Mouse (Mus musculus) midbrain, embryonic 12.5 days (tissue): ENCODE measurements around the gene Mcm8. TPM values are rescaled to one million over a fixed set of nuclear protein-coding genes. Genes with fewer than 3 reads are reported as not detected.

Experiments
- ATAC-seq: fragments of 200-750 bp; cut with Nextera tagmentation; 2 replicates; pipeline ENCODE4 v1.8.0; 2017; ENCODE audit warnings: low read depth, moderate TSS enrichment, moderate library complexity; ENCODE audit not compliant: low FRiP score
- H3K27ac ChIP-seq: fragments of 300-500 bp; sonication (generic); replicated peaks from 2 replicates; pipeline ENCODE4 v1.5.1; 2016; ENCODE audit warnings: mild to moderate bottlenecking
- H3K27me3 ChIP-seq: fragments of 300-500 bp; sonication (generic); 2 replicates; pipeline ENCODE4 v1.6.1; 2016; ENCODE audit warnings: mild to moderate bottlenecking
- H3K36me3 ChIP-seq: fragments of 300-500 bp; sonication (generic); 2 replicates; pipeline ENCODE4 v1.6.1; 2016
- H3K4me1 ChIP-seq: fragments of 300-500 bp; sonication (generic); 2 replicates; pipeline ENCODE4 v1.6.1; 2016
- H3K4me2 ChIP-seq: fragments of 300-500 bp; sonication (generic); replicated peaks from 2 replicates; pipeline ENCODE4 v1.6.1; 2016; ENCODE audit warnings: mild to moderate bottlenecking, moderate library complexity
- H3K4me3 ChIP-seq: fragments of 300-500 bp; sonication (generic); 2 replicates; pipeline ENCODE4 v1.5.1; 2016; ENCODE audit warnings: mild to moderate bottlenecking
- H3K9ac ChIP-seq: fragments of 300-500 bp; sonication (generic); replicated peaks from 2 replicates; pipeline ENCODE4 v1.6.1; 2016; ENCODE audit warnings: mild to moderate bottlenecking, moderate library complexity
- H3K9me3 ChIP-seq: fragments of 300-500 bp; sonication (generic); 2 replicates; pipeline ENCODE4 v1.6.1; 2016; ENCODE audit warnings: mild to moderate bottlenecking
- WGBS: fragments of 180-500 bp; shearing (Covaris S2); methylation state at CpG from one replicate; pipeline ENCODE4 v1.1.7; 2016; 5-methylcytosine and 5-hydroxymethylcytosine counted together
- polyA plus RNA-seq: library from polyadenylated mRNA; unstranded; fragments of >200 nt; fragmentation: Nextera tagmentation; extraction: Ambion mirVana; gene quantifications from 2 replicates; pipeline ENCODE4 v1.2.1, GENCODE M21; 2016

Mcm8 gene
- polyA plus RNA-seq, 1 experiment from 2014 or later = 18.9 TPM

GRCm38 (mm10) chr2:132848361-132848760, 32.4 kb downstream of the Mcm8 start:
- WGBS = 88% methylated on average over 4 of the region's 4 CpGs
- no peaks in the 10 kb centered on the region for H3K27me3 ChIP-seq
- H3K4me1 ChIP-seq = peaks cover 13% of the 10 kb centered on the region
- H3K9me3 ChIP-seq = no peaks in the 10 kb centered on the region
- no peak overlapping the region for H3K9ac ChIP-seq
- H3K4me2 ChIP-seq = peak overlapping the region; percentile 74
- H3K27ac ChIP-seq = no peak overlapping the region
- ATAC-seq = no peak
- peaks cover 23% of the 10 kb centered on the region for H3K36me3 ChIP-seq
- H3K4me3 ChIP-seq = no peak overlapping the region

GRCm38 (mm10) chr2:132849141-132849540, 33.2 kb downstream of the Mcm8 start:
- H3K36me3 ChIP-seq = peaks cover 23% of the 10 kb centered on the region
- H3K4me3 ChIP-seq = no peak overlapping the region
- H3K27ac ChIP-seq = no peak overlapping the region
- H3K4me2 ChIP-seq = no peak overlapping the region
- peaks cover 13% of the 10 kb centered on the region for H3K4me1 ChIP-seq
- H3K27me3 ChIP-seq = no peaks in the 10 kb centered on the region
- no peak overlapping the region for H3K9ac ChIP-seq
- ATAC-seq = no peak
- no peaks in the 10 kb centered on the region for H3K9me3 ChIP-seq
- WGBS = 94% methylated on average over 6 of the region's 6 CpGs

GRCm38 (mm10) chr2:132853051-132853450, 37.1 kb downstream of the Mcm8 start:
- Histone ChIP-seq H3K4me2 (no peak overlapping the region), H3K9ac (no peak overlapping the region), H3K27me3 (no peaks in the 10 kb centered on the region), H3K4me3 (no peak overlapping the region), H3K9me3 (no peaks in the 10 kb centered on the region), H3K36me3 (peaks cover 23% of the 10 kb centered on the region), H3K27ac (no peak overlapping the region), H3K4me1 (peaks cover 5% of the 10 kb centered on the region)
- ATAC-seq = no peak
- WGBS = 90% methylated on average over 1 of the region's 1 CpGs

- ATAC-seq = no peak
- no peaks in the 10 kb centered on the region for H3K27me3 ChIP-seq
- no peak overlapping the region for H3K4me3 ChIP-seq
- H3K36me3 ChIP-seq = peaks cover 9% of the 10 kb centered on the region; the same call in 1 of the 2 replicates
- no peaks in the 10 kb centered on the region for H3K4me1 ChIP-seq
- no peak overlapping the region for H3K27ac ChIP-seq
- no peak overlapping the region for H3K4me2 ChIP-seq
- WGBS = 82% methylated on average over 5 of the region's 5 CpGs
- H3K9ac ChIP-seq = no peak overlapping the region
- no peaks in the 10 kb centered on the region for H3K9me3 ChIP-seq
These were observed 40.4 kb downstream of the Mcm8 start for GRCm38 (mm10) chr2:132856333-132856732.

- no peaks in the 10 kb centered on the region for H3K4me1 ChIP-seq
- H3K4me3 ChIP-seq = no peak overlapping the region
- H3K9ac ChIP-seq = no peak overlapping the region
- no peaks in the 10 kb centered on the region for H3K27me3 ChIP-seq
- H3K27ac ChIP-seq = no peak overlapping the region
- H3K36me3 ChIP-seq = peaks cover 6% of the 10 kb centered on the region
- H3K4me2 ChIP-seq = no peak overlapping the region
- no peak for ATAC-seq
- H3K9me3 ChIP-seq = no peaks in the 10 kb centered on the region
These were observed 44.5 kb downstream of the Mcm8 start for GRCm38 (mm10) chr2:132860435-132860834.

- no peak overlapping the region for H3K4me2 ChIP-seq
- WGBS = 95% methylated on average over 2 of the region's 2 CpGs
These were observed 45.5 kb downstream of the Mcm8 start for GRCm38 (mm10) chr2:132861456-132861855.

GRCm38 (mm10) chr2:132863325-132863724, 47.4 kb downstream of the Mcm8 start:
- peaks cover 14% of the 10 kb centered on the region for H3K36me3 ChIP-seq
- H3K4me3 ChIP-seq = no peak overlapping the region
- no peaks in the 10 kb centered on the region for H3K27me3 ChIP-seq
- H3K27ac ChIP-seq = no peak overlapping the region
- no peaks in the 10 kb centered on the region for H3K4me1 ChIP-seq
- no peak overlapping the region for H3K4me2 ChIP-seq
- no peak for ATAC-seq
- 95% methylated on average over 2 of the region's 2 CpGs for WGBS
- H3K9me3 ChIP-seq = no peaks in the 10 kb centered on the region
- H3K9ac ChIP-seq = no peak overlapping the region

More at GRCm38 (mm10) chr2:132861456-132861855, 45.5 kb downstream of the Mcm8 start:
- Histone ChIP-seq H3K4me3 (no peak overlapping the region), H3K9ac (no peak overlapping the region), H3K27me3 (no peaks in the 10 kb centered on the region), H3K27ac (no peak overlapping the region), H3K4me1 (no peaks in the 10 kb centered on the region), H3K9me3 (no peaks in the 10 kb centered on the region), H3K36me3 (peaks cover 8% of the 10 kb centered on the region)
- ATAC-seq = no peak

- H3K9me3 ChIP-seq = no peaks in the 10 kb centered on the region
- 81% methylated on average over 5 of the region's 5 CpGs for WGBS
- no peak overlapping the region for H3K27ac ChIP-seq
- H3K36me3 ChIP-seq = peaks cover 14% of the 10 kb centered on the region
- H3K4me3 ChIP-seq = no peak overlapping the region
- H3K4me1 ChIP-seq = no peaks in the 10 kb centered on the region
- H3K9ac ChIP-seq = no peak overlapping the region
- no peaks in the 10 kb centered on the region for H3K27me3 ChIP-seq
- no peak for ATAC-seq
- no peak overlapping the region for H3K4me2 ChIP-seq
These were observed 51.6 kb downstream of the Mcm8 start for GRCm38 (mm10) chr2:132867521-132867920.

- Histone ChIP-seq H3K4me3 (no peak overlapping the region), H3K9me3 (no peaks in the 10 kb centered on the region), H3K27me3 (no peaks in the 10 kb centered on the region), H3K4me2 (no peak overlapping the region), H3K36me3 (peaks cover 11% of the 10 kb centered on the region), H3K4me1 (no peaks in the 10 kb centered on the region), H3K27ac (no peak overlapping the region), H3K9ac (no peak overlapping the region)
- ATAC-seq = no peak
- 92% methylated on average over 5 of the region's 5 CpGs for WGBS
These were observed 53.7 kb downstream of the Mcm8 start for GRCm38 (mm10) chr2:132869682-132870081.

GRCm38 (mm10) chr2:132870286-132870685, 54.3 kb downstream of the Mcm8 start:
- no peaks in the 10 kb centered on the region for H3K9me3 ChIP-seq

GRCm38 (mm10) chr2:132871663-132872062, 55.7 kb downstream of the Mcm8 start:
- Histone ChIP-seq H3K27ac (no peak overlapping the region), H3K36me3 (peaks cover 6% of the 10 kb centered on the region; the same call in 1 of the 2 replicates), H3K27me3 (0 out of 2 replicates have a peak, but pooled peaks cover 1% of the 10 kb centered on the region), H3K4me3 (no peak overlapping the region), H3K9me3 (no peaks in the 10 kb centered on the region), H3K9ac (no peak overlapping the region), H3K4me1 (no peaks in the 10 kb centered on the region), H3K4me2 (no peak overlapping the region)
- 70% methylated on average over 3 of the region's 3 CpGs for WGBS
- ATAC-seq = no peak

More at GRCm38 (mm10) chr2:132870286-132870685, 54.3 kb downstream of the Mcm8 start:
- no peak overlapping the region for H3K9ac ChIP-seq
- H3K36me3 ChIP-seq = peaks cover 8% of the 10 kb centered on the region
- 92% methylated on average over 4 of the region's 4 CpGs for WGBS
- no peak overlapping the region for H3K4me3 ChIP-seq
- H3K27me3 ChIP-seq = no peaks in the 10 kb centered on the region
- no peak overlapping the region for H3K4me2 ChIP-seq
- no peaks in the 10 kb centered on the region for H3K4me1 ChIP-seq
- no peak for ATAC-seq
- no peak overlapping the region for H3K27ac ChIP-seq

- 93% methylated on average over 10 of the region's 10 CpGs for WGBS
- H3K36me3 ChIP-seq = no peaks in the 10 kb centered on the region
These were observed 57.9 kb downstream of the Mcm8 start for GRCm38 (mm10) chr2:132873657-132874326.

GRCm38 (mm10) chr2:132876991-132877390, 61.0 kb downstream of the Mcm8 start:
- Histone ChIP-seq H3K9ac (no peak overlapping the region), H3K4me3 (no peak overlapping the region), H3K36me3 (no peaks in the 10 kb centered on the region), H3K4me2 (no peak overlapping the region), H3K4me1 (peaks cover 22% of the 10 kb centered on the region), H3K9me3 (no peaks in the 10 kb centered on the region), H3K27me3 (peaks cover 52% of the 10 kb centered on the region), H3K27ac (no peak overlapping the region)
- WGBS = 63% methylated on average over 1 of the region's 1 CpGs
- ATAC-seq = no peak

More at GRCm38 (mm10) chr2:132873657-132874326, 57.9 kb downstream of the Mcm8 start:
- no peak overlapping the region for H3K27ac ChIP-seq
- no peak overlapping the region for H3K4me3 ChIP-seq
- no peaks in the 10 kb centered on the region for H3K4me1 ChIP-seq
- H3K9ac ChIP-seq = no peak overlapping the region
- ATAC-seq = no peak
- no peak overlapping the region for H3K4me2 ChIP-seq
- no peaks in the 10 kb centered on the region for H3K9me3 ChIP-seq
- peaks cover 23% of the 10 kb centered on the region for H3K27me3 ChIP-seq
